Mouse (Mus musculus): ENCODE measurements around the gene Arid2.

DNA sequence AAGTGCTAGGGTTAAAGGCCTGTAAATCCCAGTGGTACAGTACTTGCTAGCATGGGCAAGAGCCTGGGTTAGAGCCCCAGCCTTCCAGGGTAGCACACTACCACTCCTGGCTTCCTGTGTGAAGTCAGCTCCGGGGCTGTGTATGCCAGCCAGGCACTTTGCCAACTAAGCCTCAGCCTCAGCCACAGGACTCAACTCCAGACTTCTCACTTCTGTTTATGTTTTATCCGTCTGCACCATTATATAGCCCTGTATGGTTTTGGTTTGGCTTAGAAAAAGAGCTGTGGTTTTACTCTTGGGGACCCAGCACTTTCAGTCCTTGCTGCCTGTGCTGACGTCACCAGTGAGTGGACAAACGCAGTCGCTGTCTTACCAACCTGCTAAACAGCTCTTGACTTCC is 89.9 kb downstream of the Arid2 start:
- TF ChIP-seq POLR2A (IDR thresholded peaks at IDR 0.05; ENCODE audit: low read depth, low read length) (no peak), CTCF (IDR thresholded peaks at IDR 0.05; ENCODE audit: borderline replicate concordance, insufficient read depth, low read length) (no peak)
